Mouse (Mus musculus) kidney, postnatal 0 days (tissue): Measurements from ENCODE around the gene Ftsj3. TPM values are rescaled to one million over a fixed set of nuclear protein-coding genes. Genes with fewer than 3 reads are reported as not detected.

Experiments
- ATAC-seq: fragments of 200-750 bp; cut with Nextera tagmentation; replicated peaks from 2 replicates; pipeline ENCODE4 v1.8.0; 2017; ENCODE audit warnings: low read depth, moderate number of reproducible peaks, moderate TSS enrichment, moderate library complexity; ENCODE audit not compliant: low FRiP score
- DNase-seq: peaks from one replicate; pipeline ENCODE4 v3.0.0-alpha.2; 2016; ENCODE audit warnings: low spot score
- H3K27ac ChIP-seq: fragments of 300-500 bp; sonication (generic); 2 replicates; pipeline ENCODE4 v1.5.1; 2014; ENCODE audit warnings: mild to moderate bottlenecking
- H3K27me3 ChIP-seq: fragments of 300-500 bp; sonication (generic); 2 replicates; pipeline ENCODE4 v1.6.1; 2014; ENCODE audit warnings: low read length, mixed read lengths; ENCODE audit not compliant: insufficient read depth
- H3K36me3 ChIP-seq: fragments of 300-500 bp; sonication (generic); 2 replicates; pipeline ENCODE4 v1.6.1; 2014; ENCODE audit warnings: low read length, mixed read lengths; ENCODE audit not compliant: insufficient read depth
- H3K4me1 ChIP-seq: fragments of 300-500 bp; sonication (generic); replicated peaks from 2 replicates; pipeline ENCODE4 v1.6.1; 2014; ENCODE audit warnings: antibody characterized with exemption, low read length, mixed read lengths; ENCODE audit not compliant: insufficient read depth
- H3K4me2 ChIP-seq: fragments of 300-500 bp; sonication (generic); 2 replicates; pipeline ENCODE4 v1.6.1; 2014; ENCODE audit warnings: mild to moderate bottlenecking, low read length, moderate library complexity, mixed read lengths
- H3K4me3 ChIP-seq: fragments of 300-500 bp; sonication (generic); replicated peaks from 2 replicates; pipeline ENCODE4 v1.5.1; 2014; ENCODE audit warnings: low read depth, low read length
- H3K9ac ChIP-seq: fragments of 300-500 bp; sonication (generic); 2 replicates; pipeline ENCODE4 v1.6.1; 2014; ENCODE audit warnings: low read depth, low read length
- H3K9me3 ChIP-seq: fragments of 300-500 bp; sonication (generic); replicated peaks from 2 replicates; pipeline ENCODE4 v1.6.1; 2016; ENCODE audit warnings: low read length, inconsistent platforms, mixed read lengths
- CTCF ChIP-seq: IDR thresholded peaks from 2 replicates; pipeline ENCODE4 v1.5.1; 2016; ENCODE audit warnings: antibody characterized with exemption, low read depth, mild to moderate bottlenecking, moderate library complexity
- WGBS: fragments of 180-500 bp; shearing (Covaris S2); extraction: QIAGEN DNeasy Blood & Tissue Kit; methylation state at CpG from one replicate; pipeline ENCODE4 v1.1.7; 2014; 5-methylcytosine and 5-hydroxymethylcytosine counted together
- polyA plus RNA-seq: library from polyadenylated mRNA; unstranded; fragments of >200 nt; fragmentation: Nextera tagmentation; extraction: Ambion mirVana; gene quantifications from 2 replicates; pipeline ENCODE4 v1.2.1, GENCODE M21; 2015

The Ftsj3 gene
- polyA plus RNA-seq, 1 experiment from 2014 or later: 40.6 TPM

- H3K4me2 ChIP-seq: no peak overlapping the region
- H3K4me3 ChIP-seq: no peak overlapping the region
- no peaks in the 10 kb centered on the region for H3K27me3 ChIP-seq
- DNase-seq (peak; percentile 88), ATAC-seq (0 out of 2 replicates have a peak, but pooled peaks have one; percentile 0)
- no peak overlapping the region for H3K9ac ChIP-seq
- H3K36me3 ChIP-seq: no peaks in the 10 kb centered on the region
- WGBS: 38% methylated on average over 7 of the region's 7 CpGs
- peak overlapping the region; percentile 66 for H3K27ac ChIP-seq
- no peaks in the 10 kb centered on the region for H3K9me3 ChIP-seq
- H3K4me1 ChIP-seq: peaks cover 20% of the 10 kb centered on the region; the same call in 1 of the 2 replicates
- TF ChIP-seq CTCF: no peak
Measured at GRCm38 (mm10) chr11:106274971-106275411, 19.1 kb upstream of the Ftsj3 start.

GRCm38 (mm10) chr11:106274374-106274773, 18.5 kb upstream of the Ftsj3 start:
- H3K4me1 ChIP-seq: peaks cover 22% of the 10 kb centered on the region; the same call in 1 of the 2 replicates
- H3K4me3 ChIP-seq: no peak overlapping the region
- H3K27me3 ChIP-seq: no peaks in the 10 kb centered on the region
- no peak overlapping the region for H3K9ac ChIP-seq
- no peak for DNase-seq
- H3K27ac ChIP-seq: peak overlapping the region; percentile 66
- H3K4me2 ChIP-seq: no peak overlapping the region
- 55% methylated on average over 1 of the region's 1 CpGs for WGBS
- H3K36me3 ChIP-seq: no peaks in the 10 kb centered on the region
- H3K9me3 ChIP-seq: no peaks in the 10 kb centered on the region
- ATAC-seq: no peak
- TF ChIP-seq CTCF: no peak

- no peaks in the 10 kb centered on the region for H3K27me3 ChIP-seq
- TF ChIP-seq CTCF: no peak
- ATAC-seq (no peak), DNase-seq (no peak)
- no peaks in the 10 kb centered on the region for H3K9me3 ChIP-seq
- 90% methylated on average over 6 of the region's 6 CpGs for WGBS
- peak overlapping the region; percentile 99; the same call in 1 of the 2 replicates for H3K27ac ChIP-seq
- no peaks in the 10 kb centered on the region for H3K36me3 ChIP-seq
- H3K9ac ChIP-seq: no peak overlapping the region
- H3K4me3 ChIP-seq: no peak overlapping the region; the same call in 1 of the 2 replicates
- H3K4me2 ChIP-seq: peak overlapping the region; percentile 66; the same call in 1 of the 2 replicates
- H3K4me1 ChIP-seq: peaks cover 28% of the 10 kb centered on the region; the same call in 1 of the 2 replicates
Measured at GRCm38 (mm10) chr11:106273811-106274210, 17.9 kb upstream of the Ftsj3 start.

- peak overlapping the region; percentile 63 for H3K9ac ChIP-seq
- H3K36me3 ChIP-seq: no peaks in the 10 kb centered on the region
- peaks cover 32% of the 10 kb centered on the region for H3K4me1 ChIP-seq
- TF ChIP-seq CTCF: no peak
- peak overlapping the region; percentile 99 for H3K27ac ChIP-seq
- H3K4me3 ChIP-seq: peak overlapping the region; percentile 99
- ATAC-seq (0 out of 2 replicates have a peak, but pooled peaks have one; percentile 8), DNase-seq (peak; percentile 41)
- 8% methylated on average over 16 of the region's 16 CpGs for WGBS
- H3K9me3 ChIP-seq: no peaks in the 10 kb centered on the region
- no peaks in the 10 kb centered on the region for H3K27me3 ChIP-seq
- peak overlapping the region; percentile 66 for H3K4me2 ChIP-seq
Measured at GRCm38 (mm10) chr11:106273311-106273684, 17.4 kb upstream of the Ftsj3 start.

GRCm38 (mm10) chr11:106272644-106273310, 16.9 kb upstream of the Ftsj3 start, which contains the start of gene Smarcd2:
Gene Smarcd2, minus strand, starts transcription at chr11:106272972.
- H3K9ac ChIP-seq: peak within 1 kb of the TSS; percentile 99
- TF ChIP-seq CTCF: no peak; the same call in 1 of the 2 replicates
- 0% methylated on average over 62 of the region's 72 CpGs for WGBS
- H3K4me2 ChIP-seq: peak within 1 kb of the TSS; percentile 74
- H3K9me3 ChIP-seq: no peaks in the 10 kb centered on the region
- peak within 1 kb of the TSS; percentile 99 for H3K4me3 ChIP-seq
- ATAC-seq (peak; percentile 94), DNase-seq (peak; percentile 100)
- H3K27ac ChIP-seq: peak within 1 kb of the TSS; percentile 99
- no peaks in the 10 kb centered on the region for H3K36me3 ChIP-seq
- H3K27me3 ChIP-seq: no peaks in the 10 kb centered on the region
- H3K4me1 ChIP-seq: peaks cover 37% of the 10 kb centered on the region

GRCm38 (mm10) chr11:106271794-106272643, 16.1 kb upstream of the Ftsj3 start:
- Histone ChIP-seq H3K4me1 (peaks cover 37% of the 10 kb centered on the region), H3K9me3 (no peaks in the 10 kb centered on the region), H3K9ac (peak overlapping the region; percentile 99), H3K36me3 (peaks cover 6% of the 10 kb centered on the region; the same call in 1 of the 2 replicates), H3K4me3 (peak overlapping the region; percentile 99), H3K4me2 (peak overlapping the region; percentile 74), H3K27me3 (no peaks in the 10 kb centered on the region), H3K27ac (peak overlapping the region; percentile 99)
- TF ChIP-seq CTCF: no peak
- peak; percentile 19 for ATAC-seq
- under 1% methylated on average over 40 of the region's 41 CpGs for WGBS
- DNase-seq: peak; percentile 73
